Mouse (Mus musculus): ENCODE results near the gene Xpr1. TPM values are rescaled to one million over a fixed set of nuclear protein-coding genes. Genes with fewer than 3 reads are reported as not detected.

Xpr1 gene
- polyA plus RNA-seq, 1 experiment from 2014 or later, result 7.5 TPM

- no peak for ATAC-seq (ENCODE audit: low read depth)
- H3K9me3 ChIP-seq (ENCODE audit: control insufficient read depth, low read length), result no peaks in the 10 kb centered on the region
- H3K36me3 ChIP-seq (ENCODE audit: control insufficient read depth, insufficient read depth, low read length), result no peaks in the 10 kb centered on the region
- H3K27ac ChIP-seq (ENCODE audit: low read length), result no peak overlapping the region
- 78% methylated on average over 8 of the region's 8 CpGs for WGBS
- no peak overlapping the region for H3K9ac ChIP-seq (ENCODE audit: low read length)
- H3K27me3 ChIP-seq (ENCODE audit: control insufficient read depth, insufficient read depth, low read depth, low read length), result no peaks in the 10 kb centered on the region; the same call in 1 of the 2 replicates
- H3K4me2 ChIP-seq (ENCODE audit: low read depth, low read length), result no peak overlapping the region
- no peaks in the 10 kb centered on the region for H3K4me1 ChIP-seq (replicated peaks; ENCODE audit: control insufficient read depth, insufficient read depth, low read length)
- no peak overlapping the region for H3K4me3 ChIP-seq (ENCODE audit: low read length)
Observed at GRCm38 (mm10) chr1:155254309-155254708, 162.9 kb downstream of the Xpr1 start.

- Histone ChIP-seq H3K27ac (ENCODE audit: low read length) (no peak overlapping the region), H3K36me3 (ENCODE audit: control insufficient read depth, insufficient read depth, low read length) (no peaks in the 10 kb centered on the region), H3K4me1 (replicated peaks; ENCODE audit: control insufficient read depth, insufficient read depth, low read length) (no peaks in the 10 kb centered on the region), H3K4me3 (ENCODE audit: low read length) (no peak overlapping the region), H3K9ac (ENCODE audit: low read length) (no peak overlapping the region), H3K4me2 (ENCODE audit: low read depth, low read length) (no peak overlapping the region), H3K27me3 (ENCODE audit: control insufficient read depth, insufficient read depth, low read depth, low read length) (no peaks in the 10 kb centered on the region; the same call in 1 of the 2 replicates), H3K9me3 (ENCODE audit: control insufficient read depth, low read length) (no peaks in the 10 kb centered on the region)
- WGBS, result 65% methylated on average over 12 of the region's 12 CpGs
- ATAC-seq (ENCODE audit: low read depth), result no peak
Observed at GRCm38 (mm10) chr1:155253126-155253525, 164.1 kb downstream of the Xpr1 start.

- Histone ChIP-seq H3K27me3 (ENCODE audit: control insufficient read depth, insufficient read depth, low read depth, low read length) (no peaks in the 10 kb centered on the region; the same call in 1 of the 2 replicates), H3K4me3 (ENCODE audit: low read length) (no peak overlapping the region), H3K36me3 (ENCODE audit: control insufficient read depth, insufficient read depth, low read length) (no peaks in the 10 kb centered on the region), H3K4me1 (replicated peaks; ENCODE audit: control insufficient read depth, insufficient read depth, low read length) (no peaks in the 10 kb centered on the region), H3K9me3 (ENCODE audit: control insufficient read depth, low read length) (no peaks in the 10 kb centered on the region), H3K27ac (ENCODE audit: low read length) (no peak overlapping the region), H3K9ac (ENCODE audit: low read length) (no peak overlapping the region), H3K4me2 (ENCODE audit: low read depth, low read length) (no peak overlapping the region)
- WGBS, result 25% methylated on average over 6 of the region's 6 CpGs
- no peak for ATAC-seq (ENCODE audit: low read depth)
Observed at GRCm38 (mm10) chr1:155252631-155253121, 164.5 kb downstream of the Xpr1 start.

- Histone ChIP-seq H3K9ac (ENCODE audit: low read length) (no peak overlapping the region), H3K4me2 (ENCODE audit: low read depth, low read length) (no peak overlapping the region), H3K4me1 (replicated peaks; ENCODE audit: control insufficient read depth, insufficient read depth, low read length) (no peaks in the 10 kb centered on the region), H3K9me3 (ENCODE audit: control insufficient read depth, low read length) (no peaks in the 10 kb centered on the region), H3K27me3 (ENCODE audit: control insufficient read depth, insufficient read depth, low read depth, low read length) (no peaks in the 10 kb centered on the region; the same call in 1 of the 2 replicates), H3K4me3 (ENCODE audit: low read length) (no peak overlapping the region), H3K27ac (ENCODE audit: low read length) (no peak overlapping the region), H3K36me3 (ENCODE audit: control insufficient read depth, insufficient read depth, low read length) (no peaks in the 10 kb centered on the region)
- no peak for ATAC-seq (ENCODE audit: low read depth)
- WGBS, result 69% methylated on average over 5 of the region's 5 CpGs
Observed at GRCm38 (mm10) chr1:155251596-155251995, 165.6 kb downstream of the Xpr1 start.

GRCm38 (mm10) chr1:155250531-155251135 is 166.6 kb downstream of the Xpr1 start:
- Histone ChIP-seq H3K27me3 (ENCODE audit: control insufficient read depth, insufficient read depth, low read depth, low read length) (no peaks in the 10 kb centered on the region; the same call in 1 of the 2 replicates), H3K9ac (ENCODE audit: low read length) (no peak overlapping the region), H3K4me1 (replicated peaks; ENCODE audit: control insufficient read depth, insufficient read depth, low read length) (no peaks in the 10 kb centered on the region), H3K4me3 (ENCODE audit: low read length) (no peak overlapping the region), H3K36me3 (ENCODE audit: control insufficient read depth, insufficient read depth, low read length) (no peaks in the 10 kb centered on the region), H3K9me3 (ENCODE audit: control insufficient read depth, low read length) (no peaks in the 10 kb centered on the region), H3K27ac (ENCODE audit: low read length) (no peak overlapping the region), H3K4me2 (ENCODE audit: low read depth, low read length) (no peak overlapping the region)
- ATAC-seq (ENCODE audit: low read depth), result no peak
- WGBS, result 54% methylated on average over 4 of the region's 4 CpGs

- no peaks in the 10 kb centered on the region for H3K36me3 ChIP-seq (ENCODE audit: control insufficient read depth, insufficient read depth, low read length)
- no peak for ATAC-seq (ENCODE audit: low read depth)
- H3K9ac ChIP-seq (ENCODE audit: low read length), result no peak overlapping the region
- no peak overlapping the region for H3K4me3 ChIP-seq (ENCODE audit: low read length)
- no peaks in the 10 kb centered on the region; the same call in 1 of the 2 replicates for H3K27me3 ChIP-seq (ENCODE audit: control insufficient read depth, insufficient read depth, low read depth, low read length)
- H3K9me3 ChIP-seq (ENCODE audit: control insufficient read depth, low read length), result no peaks in the 10 kb centered on the region
- WGBS, result 54% methylated on average over 5 of the region's 5 CpGs
- H3K4me1 ChIP-seq (replicated peaks; ENCODE audit: control insufficient read depth, insufficient read depth, low read length), result no peaks in the 10 kb centered on the region
- no peak overlapping the region for H3K4me2 ChIP-seq (ENCODE audit: low read depth, low read length)
- H3K27ac ChIP-seq (ENCODE audit: low read length), result no peak overlapping the region
Observed at GRCm38 (mm10) chr1:155249896-155250295, 167.3 kb downstream of the Xpr1 start.

- peaks cover 4% of the 10 kb centered on the region; the same call in 1 of the 2 replicates for H3K27me3 ChIP-seq (ENCODE audit: control insufficient read depth, insufficient read depth, low read depth, low read length)
- peaks cover 4% of the 10 kb centered on the region; the same call in 1 of the 2 replicates for H3K4me1 ChIP-seq (replicated peaks; ENCODE audit: control insufficient read depth, insufficient read depth, low read length)
- H3K9me3 ChIP-seq (ENCODE audit: control insufficient read depth, low read length), result no peaks in the 10 kb centered on the region
- no peaks in the 10 kb centered on the region for H3K36me3 ChIP-seq (ENCODE audit: control insufficient read depth, insufficient read depth, low read length)
- H3K4me2 ChIP-seq (ENCODE audit: low read depth, low read length), result no peak overlapping the region
- no peak overlapping the region for H3K4me3 ChIP-seq (ENCODE audit: low read length)
- H3K27ac ChIP-seq (ENCODE audit: low read length), result no peak overlapping the region
- WGBS, result 30% methylated on average over 5 of the region's 5 CpGs
- no peak for ATAC-seq (ENCODE audit: low read depth)
- no peak overlapping the region for H3K9ac ChIP-seq (ENCODE audit: low read length)
Observed at GRCm38 (mm10) chr1:155248041-155248440, 169.2 kb downstream of the Xpr1 start.

GRCm38 (mm10) chr1:155247441-155247840 is 169.8 kb downstream of the Xpr1 start:
- WGBS, result 17% methylated on average over 5 of the region's 5 CpGs
- Histone ChIP-seq H3K4me3 (ENCODE audit: low read length) (no peak overlapping the region), H3K27me3 (ENCODE audit: control insufficient read depth, insufficient read depth, low read depth, low read length) (peaks cover 4% of the 10 kb centered on the region; the same call in 1 of the 2 replicates), H3K36me3 (ENCODE audit: control insufficient read depth, insufficient read depth, low read length) (no peaks in the 10 kb centered on the region), H3K27ac (ENCODE audit: low read length) (no peak overlapping the region), H3K9ac (ENCODE audit: low read length) (no peak overlapping the region), H3K9me3 (ENCODE audit: control insufficient read depth, low read length) (no peaks in the 10 kb centered on the region), H3K4me2 (ENCODE audit: low read depth, low read length) (no peak overlapping the region), H3K4me1 (replicated peaks; ENCODE audit: control insufficient read depth, insufficient read depth, low read length) (peaks cover 4% of the 10 kb centered on the region; the same call in 1 of the 2 replicates)
- ATAC-seq (ENCODE audit: low read depth), result no peak

GRCm38 (mm10) chr1:155245516-155245915 is 171.7 kb downstream of the Xpr1 start:
- Histone ChIP-seq H3K27me3 (ENCODE audit: control insufficient read depth, insufficient read depth, low read depth, low read length) (peaks cover 4% of the 10 kb centered on the region; the same call in 1 of the 2 replicates), H3K4me2 (ENCODE audit: low read depth, low read length) (peak overlapping the region; percentile 84), H3K9me3 (ENCODE audit: control insufficient read depth, low read length) (no peaks in the 10 kb centered on the region), H3K4me1 (replicated peaks; ENCODE audit: control insufficient read depth, insufficient read depth, low read length) (peaks cover 4% of the 10 kb centered on the region; the same call in 1 of the 2 replicates), H3K36me3 (ENCODE audit: control insufficient read depth, insufficient read depth, low read length) (no peaks in the 10 kb centered on the region), H3K4me3 (ENCODE audit: low read length) (no peak overlapping the region), H3K9ac (ENCODE audit: low read length) (no peak overlapping the region), H3K27ac (ENCODE audit: low read length) (no peak overlapping the region)
- 75% methylated on average over 7 of the region's 7 CpGs for WGBS
- no peak for ATAC-seq (ENCODE audit: low read depth)

Data from lung, embryonic 16.5 days (tissue).